Mouse (Mus musculus) cerebellum, postnatal 4 days (tissue): ENCODE data around the gene Uvrag.

Source experiments
- DNase-seq, 2 experiments: peaks; one replicate each; pipeline ENCODE4 v3.0.0; 2022; ENCODE audit warnings: low spot score in 2 of 2, mixed read lengths in 1 of 2

Gene Uvrag

GRCm38 (mm10) chr7:98937079-98937813, 203.7 kb downstream of the Uvrag start:
- no peak for DNase-seq

- DNase-seq: no peak
Observed at GRCm38 (mm10) chr7:98935757-98936156, 205.2 kb downstream of the Uvrag start.

- DNase-seq: no peak
Observed at GRCm38 (mm10) chr7:98935193-98935592, 205.7 kb downstream of the Uvrag start.

- no peak for DNase-seq
Observed at GRCm38 (mm10) chr7:98928336-98929025, 212.5 kb downstream of the Uvrag start.

GRCm38 (mm10) chr7:98926906-98927528, 213.9 kb downstream of the Uvrag start:
- DNase-seq: no peak

- DNase-seq: no peak
Observed at GRCm38 (mm10) chr7:98924380-98924869, 216.5 kb downstream of the Uvrag start.

GRCm38 (mm10) chr7:98922984-98923383, 218.0 kb downstream of the Uvrag start:
- no peak for DNase-seq

GRCm38 (mm10) chr7:98917407-98917806, 223.5 kb downstream of the Uvrag start:
- no peak for DNase-seq

GRCm38 (mm10) chr7:98916581-98916980, 224.4 kb downstream of the Uvrag start:
- no peak for DNase-seq

GRCm38 (mm10) chr7:98912953-98913360, 228.0 kb downstream of the Uvrag start:
- no peak for DNase-seq

GRCm38 (mm10) chr7:98911276-98911675, 229.7 kb downstream of the Uvrag start:
- no peak for DNase-seq

- DNase-seq: no peak
Observed at GRCm38 (mm10) chr7:98910712-98911111, 230.2 kb downstream of the Uvrag start.

GRCm38 (mm10) chr7:98910164-98910563, 230.8 kb downstream of the Uvrag start:
- DNase-seq: no peak

GRCm38 (mm10) chr7:98907476-98907875, 233.5 kb downstream of the Uvrag start:
- DNase-seq: no peak

- DNase-seq: no peak
Observed at GRCm38 (mm10) chr7:98904659-98905362, 236.1 kb downstream of the Uvrag start.

- DNase-seq: no peak
Observed at GRCm38 (mm10) chr7:98903884-98904283, 237.1 kb downstream of the Uvrag start.

- no peak for DNase-seq
Observed at GRCm38 (mm10) chr7:98901120-98901519, 239.8 kb downstream of the Uvrag start.

- no peak for DNase-seq
Observed at GRCm38 (mm10) chr7:98899815-98900214, 241.1 kb downstream of the Uvrag start.

GRCm38 (mm10) chr7:98897323-98897722, 243.6 kb downstream of the Uvrag start:
- no peak for DNase-seq

GRCm38 (mm10) chr7:98895501-98896095, 245.3 kb downstream of the Uvrag start:
- DNase-seq: no peak

GRCm38 (mm10) chr7:98894768-98895167, 246.2 kb downstream of the Uvrag start:
- no peak for DNase-seq

GRCm38 (mm10) chr7:98894305-98894704, 246.6 kb downstream of the Uvrag start:
- no peak for DNase-seq
